Mouse (Mus musculus): ENCODE data around the gene Prr5. TPM values are rescaled to one million over a fixed set of nuclear protein-coding genes. Genes with fewer than 3 reads are reported as not detected.

Gene Prr5
- total and polyA plus RNA-seq, 2 experiments from 2014 or later, result 6.5 to 7.3 TPM

- H3K4me3 ChIP-seq (ENCODE audit: low read depth, low read length), result no peak overlapping the region
- H3K9ac ChIP-seq (replicated peaks; ENCODE audit: low read depth, low read length), result no peak overlapping the region
- no peak for ATAC-seq (ENCODE audit: insufficient read depth, low read depth)
- no peak for DNase-seq (ENCODE audit: low spot score)
- H3K4me1 ChIP-seq (ENCODE audit: control insufficient read depth, insufficient read depth), result 0 out of 2 replicates have a peak, but pooled peaks cover 14% of the 10 kb centered on the region
- 78% methylated on average over 2 of the region's 2 CpGs for WGBS
- no peak overlapping the region for H3K27ac ChIP-seq (ENCODE audit: low read depth)
- no peaks in the 10 kb centered on the region for H3K27me3 ChIP-seq (ENCODE audit: control insufficient read depth, insufficient read depth, low read length)
- no peaks in the 10 kb centered on the region for H3K9me3 ChIP-seq (replicated peaks; ENCODE audit: control insufficient read depth, low read length)
- H3K4me2 ChIP-seq (ENCODE audit: low read depth, low read length), result no peak overlapping the region
- no peak for TF ChIP-seq CTCF (IDR thresholded peaks at IDR 0.05; ENCODE audit: low read depth)
- TF ChIP-seq EP300 (IDR thresholded peaks at IDR 0.05; ENCODE audit: low read depth), result no peak
- peaks cover 5% of the 10 kb centered on the region; the same call in 1 of the 2 replicates for H3K36me3 ChIP-seq (replicated peaks; ENCODE audit: control insufficient read depth, insufficient read depth, low read length)
Measured at GRCm38 (mm10) chr15:84698189-84698588, 28.8 kb downstream of the Prr5 start.

GRCm38 (mm10) chr15:84700147-84700794 lies 30.9 kb downstream of the Prr5 start:
- Histone ChIP-seq H3K36me3 (replicated peaks; ENCODE audit: control insufficient read depth, insufficient read depth, low read length) (no peaks in the 10 kb centered on the region; the same call in 1 of the 2 replicates), H3K9me3 (replicated peaks; ENCODE audit: control insufficient read depth, low read length) (no peaks in the 10 kb centered on the region), H3K4me1 (ENCODE audit: control insufficient read depth, insufficient read depth) (0 out of 2 replicates have a peak, but pooled peaks cover 14% of the 10 kb centered on the region), H3K4me3 (ENCODE audit: low read depth, low read length) (no peak overlapping the region), H3K27ac (ENCODE audit: low read depth) (no peak overlapping the region), H3K4me2 (ENCODE audit: low read depth, low read length) (no peak overlapping the region), H3K27me3 (ENCODE audit: control insufficient read depth, insufficient read depth, low read length) (no peaks in the 10 kb centered on the region), H3K9ac (replicated peaks; ENCODE audit: low read depth, low read length) (no peak overlapping the region)
- DNase-seq (ENCODE audit: low spot score) (peak; percentile 51), ATAC-seq (ENCODE audit: insufficient read depth, low read depth) (no peak)
- TF ChIP-seq EP300 (IDR thresholded peaks at IDR 0.05; ENCODE audit: low read depth) (no peak), CTCF (IDR thresholded peaks at IDR 0.05; ENCODE audit: low read depth) (peak; percentile 67)
- 44% methylated on average over 6 of the region's 6 CpGs for WGBS

- Histone ChIP-seq H3K36me3 (replicated peaks; ENCODE audit: control insufficient read depth, insufficient read depth, low read length) (no peaks in the 10 kb centered on the region; the same call in 1 of the 2 replicates), H3K27me3 (ENCODE audit: control insufficient read depth, insufficient read depth, low read length) (no peaks in the 10 kb centered on the region), H3K4me1 (ENCODE audit: control insufficient read depth, insufficient read depth) (0 out of 2 replicates have a peak, but pooled peaks cover 10% of the 10 kb centered on the region), H3K9me3 (replicated peaks; ENCODE audit: control insufficient read depth, low read length) (no peaks in the 10 kb centered on the region), H3K9ac (replicated peaks; ENCODE audit: low read depth, low read length) (no peak overlapping the region), H3K4me3 (ENCODE audit: low read depth, low read length) (no peak overlapping the region), H3K27ac (ENCODE audit: low read depth) (no peak overlapping the region), H3K4me2 (ENCODE audit: low read depth, low read length) (no peak overlapping the region)
- TF ChIP-seq CTCF (IDR thresholded peaks at IDR 0.05; ENCODE audit: low read depth), result peak; percentile 73
- TF ChIP-seq EP300 (IDR thresholded peaks at IDR 0.05; ENCODE audit: low read depth), result no peak
- peak; percentile 34 for ATAC-seq (ENCODE audit: insufficient read depth, low read depth)
- 14% methylated on average over 4 of the region's 4 CpGs for WGBS
- peak; percentile 76 for DNase-seq (ENCODE audit: low spot score)
Measured at GRCm38 (mm10) chr15:84701947-84702346, 32.5 kb downstream of the Prr5 start.

GRCm38 (mm10) chr15:84702391-84703345 lies 33.2 kb downstream of the Prr5 start:
- no peak overlapping the region for H3K4me3 ChIP-seq (ENCODE audit: low read depth, low read length)
- H3K9me3 ChIP-seq (replicated peaks; ENCODE audit: control insufficient read depth, low read length), result no peaks in the 10 kb centered on the region
- H3K27ac ChIP-seq (ENCODE audit: low read depth), result no peak overlapping the region
- no peak for TF ChIP-seq EP300 (IDR thresholded peaks at IDR 0.05; ENCODE audit: low read depth)
- TF ChIP-seq CTCF (IDR thresholded peaks at IDR 0.05; ENCODE audit: low read depth), result no peak
- 0 out of 2 replicates have a peak, but pooled peaks cover 8% of the 10 kb centered on the region for H3K4me1 ChIP-seq (ENCODE audit: control insufficient read depth, insufficient read depth)
- 0 out of 2 replicates have a peak, but pooled peaks have one; percentile 5 for ATAC-seq (ENCODE audit: insufficient read depth, low read depth)
- WGBS, result 85% methylated on average over 29 of the region's 29 CpGs
- H3K36me3 ChIP-seq (replicated peaks; ENCODE audit: control insufficient read depth, insufficient read depth, low read length), result no peaks in the 10 kb centered on the region; the same call in 1 of the 2 replicates
- no peak overlapping the region for H3K9ac ChIP-seq (replicated peaks; ENCODE audit: low read depth, low read length)
- no peak for DNase-seq (ENCODE audit: low spot score)
- no peak overlapping the region for H3K4me2 ChIP-seq (ENCODE audit: low read depth, low read length)
- H3K27me3 ChIP-seq (ENCODE audit: control insufficient read depth, insufficient read depth, low read length), result no peaks in the 10 kb centered on the region

GRCm38 (mm10) chr15:84703992-84704391 lies 34.6 kb downstream of the Prr5 start:
- H3K4me2 ChIP-seq (ENCODE audit: low read depth, low read length), result no peak overlapping the region
- no peak overlapping the region for H3K9ac ChIP-seq (replicated peaks; ENCODE audit: low read depth, low read length)
- no peaks in the 10 kb centered on the region; the same call in 1 of the 2 replicates for H3K36me3 ChIP-seq (replicated peaks; ENCODE audit: control insufficient read depth, insufficient read depth, low read length)
- ATAC-seq (ENCODE audit: insufficient read depth, low read depth), result no peak
- DNase-seq (ENCODE audit: low spot score), result no peak
- TF ChIP-seq EP300 (IDR thresholded peaks at IDR 0.05; ENCODE audit: low read depth) (no peak), CTCF (IDR thresholded peaks at IDR 0.05; ENCODE audit: low read depth) (no peak)
- H3K27me3 ChIP-seq (ENCODE audit: control insufficient read depth, insufficient read depth, low read length), result no peaks in the 10 kb centered on the region
- 72% methylated on average over 7 of the region's 7 CpGs for WGBS
- no peak overlapping the region for H3K27ac ChIP-seq (ENCODE audit: low read depth)
- no peak overlapping the region for H3K4me3 ChIP-seq (ENCODE audit: low read depth, low read length)
- H3K4me1 ChIP-seq (ENCODE audit: control insufficient read depth, insufficient read depth), result 0 out of 2 replicates have a peak, but pooled peaks cover 6% of the 10 kb centered on the region
- H3K9me3 ChIP-seq (replicated peaks; ENCODE audit: control insufficient read depth, low read length), result no peaks in the 10 kb centered on the region
